In the genomic region with DNA sequence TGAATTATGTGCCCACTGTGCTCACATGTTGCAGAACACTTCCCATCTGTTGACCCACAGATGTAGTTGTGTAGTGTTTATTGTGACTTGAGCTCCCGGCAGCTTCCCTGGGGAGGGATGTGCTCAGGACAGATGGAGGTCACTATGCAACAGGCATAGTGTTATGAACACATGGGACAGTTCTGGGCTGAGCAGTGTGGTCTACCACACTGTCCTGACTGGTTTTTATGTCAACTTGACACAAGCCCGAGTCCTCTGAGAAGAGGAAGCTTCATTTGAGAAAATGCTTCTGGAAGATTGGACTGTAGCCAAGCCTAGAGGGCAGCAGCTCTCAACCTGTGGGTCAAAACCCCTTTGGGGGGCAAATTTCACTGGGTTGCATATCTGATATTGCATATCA, we compare ENCODE assay signal across 30 mouse cellular contexts. TPM values are rescaled to one million over a fixed set of nuclear protein-coding genes. Genes with fewer than 3 reads are reported as not detected.
DNase-seq lines count a peak whose midpoint lies in the region; ATAC-seq and TF ChIP-seq lines count a peak whose summit lies in the region.
"Had no signal": no experiment of that assay in that cellular context is flagged by ENCODE, and none has a peak within 500 bp of the region (broad histone marks: within the 10 kb centered on the region; RNA-seq: fewer than 3 reads in every experiment).

No protein-coding gene starts in this region.

- H3K4me2 ChIP-seq in lung, embryonic 14.5 days, result no peak overlapping the region
- no peak overlapping the region for H3K4me2 ChIP-seq in lung, postnatal 0 days (replicated peaks; ENCODE audit: low read depth, low read length)
- H3K4me2 ChIP-seq: limb, embryonic 12.5 days; midbrain, embryonic 15.5 days; neural tube, embryonic 13.5 days had no signal

- no peak for TF ChIP-seq EP300 in lung, postnatal 0 days (IDR thresholded peaks at IDR 0.05)

- no peak for TF ChIP-seq POLR2A in kidney, adult 2 months (IDR thresholded peaks at IDR 0.05; ENCODE audit: low read depth, low read length)

- no peak overlapping the region for H3K27ac ChIP-seq in kidney, adult 2 months (ENCODE audit: insufficient read depth, low read depth, low read length)
- no peak overlapping the region for H3K27ac ChIP-seq in lung, embryonic 14.5 days (ENCODE audit: low read depth)
- no peak overlapping the region for H3K27ac ChIP-seq in lung, postnatal 0 days (ENCODE audit: low read length)
- H3K27ac ChIP-seq: forebrain, embryonic 10.5 days; hindbrain, postnatal 0 days; layer of hippocampus, adult 2 months; limb, embryonic 12.5 days; midbrain, embryonic 15.5 days; neural tube, embryonic 13.5 days had no signal

- H3K4me1 ChIP-seq in kidney, adult 2 months (ENCODE audit: control insufficient read depth, insufficient read depth, low read length), result peaks cover 8% of the 10 kb centered on the region; the same call in 1 of the 2 replicates
- peaks cover 6% of the 10 kb centered on the region; the same call in 1 of the 2 replicates for H3K4me1 ChIP-seq in lung, embryonic 14.5 days (ENCODE audit: insufficient read depth)
- no peaks in the 10 kb centered on the region for H3K4me1 ChIP-seq in lung, postnatal 0 days (ENCODE audit: insufficient read depth, low read depth, low read length)
- H3K4me1 ChIP-seq: forebrain, embryonic 10.5 days; limb, embryonic 12.5 days; midbrain, embryonic 15.5 days had no signal

- H3K9me3 ChIP-seq in lung, embryonic 14.5 days (ENCODE audit: low read depth, low read length), result no peaks in the 10 kb centered on the region
- H3K9me3 ChIP-seq in lung, postnatal 0 days (ENCODE audit: low read length), result no peaks in the 10 kb centered on the region
- H3K9me3 ChIP-seq: forebrain, embryonic 10.5 days; limb, embryonic 12.5 days; midbrain, embryonic 15.5 days; neural tube, embryonic 13.5 days had no signal

- peak; percentile 52; the same call in 1 of the 2 replicates for ATAC-seq in lung, embryonic 14.5 days (ENCODE audit: insufficient read depth)
- ATAC-seq in lung, postnatal 0 days, result no peak
- peak; percentile 66 for ATAC-seq in granulocyte monocyte progenitor cell, adult 5-6 weeks (replicated peaks; ENCODE audit: poor library complexity, severe bottlenecking)
- ATAC-seq: forebrain, embryonic 16.5 days; hindbrain, postnatal 0 days; midbrain, embryonic 15.5 days had no signal

- H3K36me3 ChIP-seq in kidney, adult 2 months (ENCODE audit: control insufficient read depth, insufficient read depth, low read length), result no peaks in the 10 kb centered on the region
- H3K36me3 ChIP-seq in lung, embryonic 14.5 days (ENCODE audit: insufficient read depth), result no peaks in the 10 kb centered on the region
- H3K36me3 ChIP-seq in lung, postnatal 0 days (ENCODE audit: insufficient read depth, low read length), result no peaks in the 10 kb centered on the region
- H3K36me3 ChIP-seq: forebrain, embryonic 10.5 days; limb, embryonic 12.5 days; midbrain, embryonic 15.5 days; neural tube, embryonic 13.5 days had no signal

- H3K4me3 ChIP-seq in kidney, adult 2 months (ENCODE audit: insufficient read depth, low read depth, low read length), result no peak overlapping the region
- no peak overlapping the region for H3K4me3 ChIP-seq in lung, embryonic 14.5 days (ENCODE audit: low read depth, low read length)
- H3K4me3 ChIP-seq in lung, postnatal 0 days (ENCODE audit: low read depth, low read length), result no peak overlapping the region
- H3K4me3 ChIP-seq: forebrain, embryonic 10.5 days; layer of hippocampus, adult 2 months; limb, embryonic 12.5 days; midbrain, embryonic 15.5 days; neural tube, embryonic 13.5 days had no signal

- no peak for TF ChIP-seq CTCF in kidney, adult 2 months (conservative IDR thresholded peaks at IDR 0.05; ENCODE audit: insufficient read depth, insufficient read length, low read depth, low read length)
- no peak for TF ChIP-seq CTCF in lung, embryonic 14.5 days (IDR thresholded peaks at IDR 0.05; ENCODE audit: low read depth)
- no peak for TF ChIP-seq CTCF in lung, postnatal 0 days (IDR thresholded peaks at IDR 0.05)

- no peak overlapping the region for H3K9ac ChIP-seq in lung, embryonic 14.5 days
- H3K9ac ChIP-seq in lung, postnatal 0 days (replicated peaks; ENCODE audit: low read depth), result no peak overlapping the region
- H3K9ac ChIP-seq: limb, embryonic 12.5 days; midbrain, embryonic 15.5 days; neural tube, embryonic 13.5 days had no signal

- peak; percentile 40 for DNase-seq in kidney, adult 2 months
- DNase-seq in kidney, adult 18-20 months, result no peak
- DNase-seq in lung, embryonic 14.5 days, result peak; percentile 16
- no peak for DNase-seq in lung, postnatal 0 days (ENCODE audit: low spot score)
- DNase-seq in thymus, postnatal 10 days (ENCODE audit: low spot score in 2 of 2), result no peak
- DNase-seq in gastrocnemius, adult 18-20 months (ENCODE audit: low spot score), result no peak
- DNase-seq: adrenal gland, postnatal 10 days; cerebellum, adult 18-20 months; cerebellum, postnatal 14 days; gastrocnemius, postnatal 14 days; kidney, adult 8-10 months; kidney, postnatal 25 days; layer of hippocampus, postnatal 36 days; lung, adult 18-20 months; lung, postnatal 4 days; retina, postnatal 1 day; right cerebral cortex, postnatal 25 days; spleen, adult 18-20 months; thymus, postnatal 25 days had no signal

- no peaks in the 10 kb centered on the region for H3K27me3 ChIP-seq in kidney, adult 2 months (replicated peaks; ENCODE audit: control insufficient read depth, insufficient read depth, low read length)
- H3K27me3 ChIP-seq in lung, embryonic 14.5 days (ENCODE audit: insufficient read depth, low read length), result no peaks in the 10 kb centered on the region
- no peaks in the 10 kb centered on the region for H3K27me3 ChIP-seq in lung, postnatal 0 days (replicated peaks; ENCODE audit: insufficient read depth, low read length)
- H3K27me3 ChIP-seq: limb, embryonic 12.5 days; midbrain, embryonic 15.5 days; neural tube, embryonic 13.5 days had no signal

- 55% methylated on average over 2 of the region's 2 CpGs for WGBS in kidney, adult 2 months
- 18% methylated on average over 2 of the region's 2 CpGs for WGBS in lung, embryonic 14.5 days
- 35% methylated on average over 2 of the region's 2 CpGs for WGBS in lung, postnatal 0 days

RNA-seq across cellular contexts. Expression of gene Smlr1, which starts 3.0 kb away (rescaled TPM):
- 29.6 and 30.3 TPM in 2 replicates for polyA plus RNA-seq in kidney, adult 2 months (2012; rRNA removed)
- polyA plus RNA-seq in lung, embryonic 14.5 days (2014; fragmentation: Nextera tagmentation; extraction: Ambion mirVana), result not detected in 2 replicates
- polyA plus RNA-seq in lung, postnatal 0 days (2015; fragmentation: Nextera tagmentation; extraction: Ambion mirVana), result not detected in 2 replicates
- not detected in 2 replicates for total RNA-seq in granulocyte monocyte progenitor cell, adult 5-6 weeks (2014; fragmentation: Nextera tagmentation)
- not detected in 2 replicates for total RNA-seq in granulocyte monocyte progenitor cell, adult 5-6 weeks (2017)
- total RNA-seq in gastrocnemius, adult 18-20 months (2021), result not detected
- total RNA-seq: gastrocnemius, postnatal 14 days; hindbrain, postnatal 0 days; layer of hippocampus, adult 2 months; layer of hippocampus, postnatal 36 days; left cerebral cortex, postnatal 10 days had no signal
- polyA plus RNA-seq: forebrain, embryonic 10.5 days; forebrain, embryonic 16.5 days; heart, postnatal 0 days; hindbrain, embryonic 11.5 days; hindbrain, postnatal 0 days; limb, embryonic 12.5 days; midbrain, embryonic 15.5 days; neural tube, embryonic 13.5 days had no signal

Comparison
In these comparisons a context has a peak if more than half of its experiments do, and no peak if none do; other contexts are left out.
1. DNase-seq: peak in kidney, adult 2 months (single experiment) and lung, embryonic 14.5 days (single experiment); none in kidney, adult 18-20 months (single experiment), lung, postnatal 0 days (single experiment), thymus, postnatal 10 days (0 of 2) and gastrocnemius, adult 18-20 months (single experiment).
2. RNA of gene Smlr1, which starts 3.0 kb away (polyA plus RNA-seq): 29.6 to 30.3 TPM in kidney, adult 2 months; not detected in lung, embryonic 14.5 days and not detected in lung, postnatal 0 days; every median in the first group is over 10 times any median in the second.